Mouse (Mus musculus) liver, embryonic 14.5 days (tissue): ENCODE results near the gene Pqlc2.

Experiments used
- CTCF ChIP-seq: IDR thresholded peaks from 2 replicates; pipeline ENCODE4 v1.5.1; 2016; ENCODE audit warnings: antibody characterized with exemption, low read depth, control low read depth
- EP300 ChIP-seq: IDR thresholded peaks from 2 replicates; pipeline ENCODE4 v1.6.1; 2016; ENCODE audit warnings: antibody characterized with exemption, low read depth

DNA sequence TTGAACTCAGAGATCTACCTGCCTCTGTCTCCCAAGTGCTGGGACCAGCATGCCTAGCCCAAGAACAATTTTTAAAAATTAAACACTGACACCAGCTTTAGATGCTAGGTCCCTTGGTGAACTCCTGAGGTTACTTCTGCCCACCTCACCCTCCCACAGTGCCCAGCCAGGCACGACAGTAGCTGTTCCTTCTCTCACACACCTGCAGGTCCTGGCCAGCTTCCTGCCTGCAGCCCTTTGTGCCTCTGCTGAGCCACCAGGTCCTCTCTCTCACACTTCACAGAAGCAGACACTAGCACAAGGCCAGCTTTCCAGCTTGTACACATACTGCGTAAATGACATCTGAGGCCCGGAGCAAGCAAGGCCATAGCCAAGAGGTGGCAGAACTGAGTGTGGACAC lies 5.0 kb downstream of the Pqlc2 start:
- TF ChIP-seq CTCF (no peak), EP300 (no peak)
